Mouse (Mus musculus) hindbrain, embryonic 16.5 days (tissue): Measurements from ENCODE around the gene Glis3. TPM values are rescaled to one million over a fixed set of nuclear protein-coding genes. Genes with fewer than 3 reads are reported as not detected.

Experiments
- ATAC-seq: fragments of 200-750 bp; cut with Nextera tagmentation; 2 replicates; pipeline ENCODE4 v1.8.0; 2017; ENCODE audit warnings: moderate TSS enrichment, moderate library complexity
- H3K27ac ChIP-seq: fragments of 300-500 bp; sonication (generic); 2 replicates; pipeline ENCODE4 v1.5.1; 2014; ENCODE audit warnings: low read depth, mild to moderate bottlenecking, control low read depth, low read length, moderate library complexity
- H3K27me3 ChIP-seq: fragments of 300-500 bp; sonication (generic); replicated peaks from 2 replicates; pipeline ENCODE4 v1.6.1; 2014; ENCODE audit warnings: low read length; ENCODE audit not compliant: control insufficient read depth, insufficient read depth
- H3K36me3 ChIP-seq: fragments of 300-500 bp; sonication (generic); 2 replicates; pipeline ENCODE4 v1.6.1; 2014; ENCODE audit warnings: mild to moderate bottlenecking, low read length, moderate library complexity, mixed read lengths; ENCODE audit not compliant: control insufficient read depth, insufficient read depth
- H3K4me1 ChIP-seq: fragments of 300-500 bp; sonication (generic); 2 replicates; pipeline ENCODE4 v1.6.1; 2014; ENCODE audit warnings: low read depth, low read length; ENCODE audit not compliant: control insufficient read depth, insufficient read depth
- H3K4me2 ChIP-seq: fragments of 300-500 bp; sonication (generic); 2 replicates; pipeline ENCODE4 v1.6.1; 2014; ENCODE audit warnings: mild to moderate bottlenecking, low read length, control low read depth, moderate library complexity
- H3K4me3 ChIP-seq: fragments of 300-500 bp; sonication (generic); 2 replicates; pipeline ENCODE4 v1.5.1; 2014; ENCODE audit warnings: mild to moderate bottlenecking, low read length, control low read depth, moderate library complexity
- H3K9ac ChIP-seq: fragments of 300-500 bp; sonication (generic); 2 replicates; pipeline ENCODE4 v1.6.1; 2014; ENCODE audit warnings: low read depth, mild to moderate bottlenecking, control low read depth, low read length, moderate library complexity
- H3K9me3 ChIP-seq: fragments of 300-500 bp; sonication (generic); 2 replicates; pipeline ENCODE4 v1.6.1; 2014; ENCODE audit warnings: mild to moderate bottlenecking, low read length, moderate library complexity; ENCODE audit not compliant: control insufficient read depth
- WGBS: fragments of 180-500 bp; shearing (Covaris S2); extraction: QIAGEN DNeasy Blood & Tissue Kit; methylation state at CpG from one replicate; pipeline ENCODE4 v1.1.7; 2014; 5-methylcytosine and 5-hydroxymethylcytosine counted together
- polyA plus RNA-seq: library from polyadenylated mRNA; unstranded; fragments of >200 nt; fragmentation: Nextera tagmentation; extraction: Ambion mirVana; gene quantifications from 2 replicates; pipeline ENCODE4 v1.2.1, GENCODE M21; 2015

Glis3 gene
- polyA plus RNA-seq, 1 experiment from 2014 or later, result 2.5 TPM

GRCm38 (mm10) chr19:28579724-28580375, 100.0 kb downstream of the Glis3 start:
- 36% methylated on average over 14 of the region's 14 CpGs for WGBS
- H3K4me2 ChIP-seq, result no peak overlapping the region
- no peaks in the 10 kb centered on the region for H3K27me3 ChIP-seq
- no peak overlapping the region for H3K9ac ChIP-seq
- H3K4me3 ChIP-seq, result no peak overlapping the region
- no peaks in the 10 kb centered on the region for H3K36me3 ChIP-seq
- no peaks in the 10 kb centered on the region for H3K9me3 ChIP-seq
- no peak for ATAC-seq
- H3K27ac ChIP-seq, result no peak overlapping the region
- no peaks in the 10 kb centered on the region for H3K4me1 ChIP-seq

DNA sequence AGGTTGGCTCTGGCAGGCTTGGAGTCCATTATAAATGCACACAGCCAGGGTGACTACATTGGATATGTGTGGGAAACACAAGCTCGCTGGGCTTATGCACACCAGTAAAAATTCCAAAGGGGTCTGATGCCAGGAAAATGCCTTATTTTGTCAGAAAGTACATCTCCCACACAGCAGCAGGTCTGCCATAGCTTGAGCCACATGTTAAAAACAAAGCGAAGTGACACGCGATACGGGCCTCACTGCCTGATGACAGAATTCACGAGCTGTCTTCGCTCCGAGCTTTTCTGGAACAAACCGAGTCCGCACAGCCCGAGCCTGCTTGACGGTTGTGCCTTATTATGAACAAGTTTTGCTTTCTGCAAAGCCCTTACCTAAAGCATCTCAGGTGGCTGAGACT, 102.9 kb downstream of the Glis3 start:
- 83% methylated on average over 12 of the region's 12 CpGs for WGBS
- Histone ChIP-seq H3K27me3 (no peaks in the 10 kb centered on the region), H3K4me2 (no peak overlapping the region), H3K4me1 (no peaks in the 10 kb centered on the region), H3K9me3 (no peaks in the 10 kb centered on the region), H3K9ac (no peak overlapping the region), H3K36me3 (no peaks in the 10 kb centered on the region), H3K27ac (no peak overlapping the region), H3K4me3 (no peak overlapping the region)
- ATAC-seq, result no peak

DNA sequence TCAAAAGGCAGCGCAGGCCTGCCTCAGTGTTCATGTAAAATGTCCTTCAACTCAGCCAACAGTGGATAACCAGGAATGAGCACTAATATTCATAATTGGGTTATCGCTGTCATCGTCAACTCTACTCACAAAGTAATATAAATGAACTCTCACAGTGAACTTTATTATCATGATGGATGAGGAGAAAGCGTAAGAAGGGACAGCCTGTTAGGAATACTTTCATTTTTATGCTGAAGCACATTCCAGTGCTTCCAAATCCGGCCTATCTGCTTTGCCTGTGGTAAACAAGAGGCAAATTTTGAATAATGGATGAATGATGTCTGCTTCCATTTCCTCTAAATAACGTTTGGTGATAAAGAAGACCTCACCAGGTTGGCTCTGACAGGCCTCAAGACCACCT, 103.3 kb downstream of the Glis3 start:
- Histone ChIP-seq H3K4me2 (no peak overlapping the region), H3K27me3 (no peaks in the 10 kb centered on the region), H3K4me3 (no peak overlapping the region), H3K4me1 (no peaks in the 10 kb centered on the region), H3K36me3 (no peaks in the 10 kb centered on the region), H3K9me3 (no peaks in the 10 kb centered on the region), H3K9ac (no peak overlapping the region), H3K27ac (no peak overlapping the region)
- ATAC-seq, result no peak
- whole genome bisulfite sequencing, result 86% methylated on average over 6 of the region's 6 CpGs

- no peak overlapping the region for H3K4me3 ChIP-seq
- no peak overlapping the region for H3K27ac ChIP-seq
- WGBS, result 93% methylated on average over 3 of the region's 3 CpGs
- H3K36me3 ChIP-seq, result no peaks in the 10 kb centered on the region
- H3K9me3 ChIP-seq, result no peaks in the 10 kb centered on the region
- H3K27me3 ChIP-seq, result no peaks in the 10 kb centered on the region
- no peak for ATAC-seq
- no peak overlapping the region for H3K4me2 ChIP-seq
- H3K4me1 ChIP-seq, result no peaks in the 10 kb centered on the region
- no peak overlapping the region for H3K9ac ChIP-seq
Observed at GRCm38 (mm10) chr19:28573641-28574040, 106.2 kb downstream of the Glis3 start.

DNA sequence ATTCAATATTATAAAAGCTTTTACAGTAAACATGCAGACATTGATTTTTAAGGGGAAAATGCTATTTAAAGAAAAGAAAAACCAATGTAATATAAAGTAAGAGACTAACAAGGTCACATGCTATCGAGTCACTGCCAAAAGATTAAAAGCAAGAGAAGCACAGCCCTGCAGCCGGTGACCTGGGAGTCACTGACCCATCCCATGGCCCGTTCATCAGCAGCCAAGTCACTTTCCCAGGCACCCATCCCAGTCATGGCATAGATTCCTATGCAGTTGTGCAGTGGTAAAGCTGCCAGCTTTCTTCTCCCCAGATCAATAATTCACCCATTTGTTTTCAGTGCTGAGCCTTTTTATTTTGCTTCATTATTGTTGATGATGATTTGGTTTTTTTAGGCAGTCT, 110.0 kb downstream of the Glis3 start:
- 49% methylated on average over 3 of the region's 3 CpGs for WGBS
- Histone ChIP-seq H3K9me3 (no peaks in the 10 kb centered on the region), H3K27ac (no peak overlapping the region), H3K9ac (no peak overlapping the region), H3K36me3 (no peaks in the 10 kb centered on the region), H3K4me3 (no peak overlapping the region), H3K4me2 (no peak overlapping the region), H3K27me3 (no peaks in the 10 kb centered on the region), H3K4me1 (peaks cover 4% of the 10 kb centered on the region)
- no peak for ATAC-seq

DNA sequence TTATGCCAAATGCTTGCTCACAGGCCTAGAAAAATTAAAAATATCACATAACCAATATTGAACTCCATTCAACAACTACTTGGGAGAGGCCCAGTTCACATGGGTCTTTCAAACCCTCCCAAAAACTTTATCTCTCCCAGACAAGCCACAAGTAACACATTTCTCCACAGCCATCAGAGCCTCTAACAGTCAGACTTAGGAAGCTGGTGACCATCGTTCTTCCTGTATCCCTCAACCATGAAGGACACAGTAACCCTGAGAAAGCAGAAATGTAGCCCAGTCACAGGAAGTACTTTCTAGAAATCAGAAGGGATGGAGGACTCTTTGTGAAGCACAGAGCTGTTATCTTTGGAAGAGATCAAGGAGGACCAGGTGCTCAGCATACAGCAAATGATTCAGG, 112.8 kb downstream of the Glis3 start:
- H3K27me3 ChIP-seq, result no peaks in the 10 kb centered on the region
- H3K9ac ChIP-seq, result no peak overlapping the region
- no peak overlapping the region for H3K4me3 ChIP-seq
- no peaks in the 10 kb centered on the region for H3K36me3 ChIP-seq
- ATAC-seq, result no peak
- no peak overlapping the region for H3K27ac ChIP-seq
- H3K4me2 ChIP-seq, result no peak overlapping the region
- WGBS, result 57% methylated on average over 1 of the region's 1 CpGs
- H3K9me3 ChIP-seq, result no peaks in the 10 kb centered on the region
- peaks cover 4% of the 10 kb centered on the region for H3K4me1 ChIP-seq

DNA sequence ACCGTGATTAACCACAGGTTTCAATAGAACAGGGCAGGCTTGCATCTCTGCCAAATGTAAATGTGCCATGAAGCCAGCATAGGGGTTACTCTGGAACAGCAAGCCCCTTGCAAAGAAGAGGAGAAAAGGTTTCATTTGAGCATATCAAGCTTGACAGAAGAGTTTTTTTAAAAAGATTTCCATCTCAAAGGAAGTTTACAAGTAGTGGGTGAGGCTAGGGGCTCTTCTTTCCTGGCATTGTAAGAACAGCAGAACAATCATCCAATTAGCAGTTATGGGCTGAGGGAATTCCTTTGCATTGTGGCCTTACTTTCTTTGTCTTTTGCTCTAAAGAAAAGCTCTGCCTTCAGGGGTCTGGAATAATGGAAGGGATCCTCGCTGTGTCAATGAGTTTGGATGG, 113.3 kb downstream of the Glis3 start:
- Histone ChIP-seq H3K27ac (no peak overlapping the region), H3K9ac (no peak overlapping the region), H3K36me3 (no peaks in the 10 kb centered on the region), H3K27me3 (no peaks in the 10 kb centered on the region), H3K9me3 (no peaks in the 10 kb centered on the region), H3K4me1 (peaks cover 4% of the 10 kb centered on the region), H3K4me2 (no peak overlapping the region), H3K4me3 (no peak overlapping the region)
- 13% methylated on average over 2 of the region's 2 CpGs for WGBS
- no peak for ATAC-seq

DNA sequence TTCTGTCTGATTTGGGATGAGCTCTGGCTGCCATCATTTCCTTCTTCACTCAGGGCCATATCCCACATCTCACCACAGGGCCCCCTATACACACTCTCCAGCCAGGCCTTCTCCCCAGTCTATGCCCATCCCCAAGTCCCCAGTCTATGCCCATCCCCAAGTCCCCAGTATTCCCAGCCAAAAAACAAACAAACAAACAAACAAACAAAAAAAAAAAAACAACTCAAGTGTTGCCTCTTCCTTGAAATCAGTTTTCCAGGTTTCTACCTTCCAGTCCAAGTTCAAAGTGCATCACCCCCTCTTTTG, 118.2 kb downstream of the Glis3 start:
- H3K36me3 ChIP-seq, result no peaks in the 10 kb centered on the region
- H3K4me1 ChIP-seq, result peaks cover 2% of the 10 kb centered on the region
- H3K27me3 ChIP-seq, result no peaks in the 10 kb centered on the region
- H3K27ac ChIP-seq, result no peak overlapping the region
- no peak overlapping the region for H3K9ac ChIP-seq
- H3K4me3 ChIP-seq, result no peak overlapping the region
- H3K4me2 ChIP-seq, result no peak overlapping the region
- ATAC-seq, result no peak
- H3K9me3 ChIP-seq, result no peaks in the 10 kb centered on the region

GRCm38 (mm10) chr19:28560801-28561696, 118.8 kb downstream of the Glis3 start:
- peak; percentile 73 for ATAC-seq
- 21% methylated on average over 8 of the region's 8 CpGs for WGBS

More at GRCm38 (mm10) chr19:28560801-28561696, 118.8 kb downstream of the Glis3 start:
- Histone ChIP-seq H3K4me3 (no peak overlapping the region), H3K4me2 (no peak overlapping the region), H3K27me3 (no peaks in the 10 kb centered on the region), H3K9me3 (no peaks in the 10 kb centered on the region), H3K27ac (no peak overlapping the region), H3K36me3 (no peaks in the 10 kb centered on the region), H3K9ac (no peak overlapping the region), H3K4me1 (no peaks in the 10 kb centered on the region; the same call in 1 of the 2 replicates)
